8 mouse cellular contexts compared by ENCODE assay signal in the genomic region with DNA sequence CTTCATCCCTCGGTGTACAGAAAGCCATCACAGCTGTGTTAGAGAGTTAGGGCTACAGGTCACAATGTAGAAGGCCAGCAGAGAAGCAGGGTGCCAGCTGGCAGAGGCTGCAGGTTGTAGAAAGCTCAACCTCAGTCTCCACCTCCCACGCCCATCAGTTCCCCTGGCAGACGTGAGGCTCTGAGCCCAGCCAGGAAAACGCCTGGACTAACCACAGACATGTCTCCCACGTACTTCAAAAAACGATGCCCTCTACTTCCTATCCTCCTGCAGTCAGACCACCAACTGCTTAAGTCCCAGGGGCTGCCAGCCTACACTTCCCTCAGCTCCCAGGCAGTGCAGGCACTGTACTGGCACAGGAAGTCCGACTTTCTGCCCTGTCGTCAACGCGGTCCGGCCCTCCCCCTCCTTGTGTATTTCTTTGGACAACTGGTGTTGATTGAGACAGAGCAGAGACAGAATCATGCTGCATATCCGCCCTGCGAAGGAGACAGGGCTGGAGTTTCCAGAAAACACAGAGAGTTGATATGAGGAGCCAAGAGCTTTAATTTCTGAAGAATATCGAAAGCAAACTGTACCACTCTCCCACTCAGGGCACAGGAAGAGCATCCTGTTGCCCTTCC. TPM values are rescaled to one million over a fixed set of nuclear protein-coding genes. Genes with fewer than 3 reads are reported as not detected.
DNase-seq lines count a peak whose midpoint lies in the region; ATAC-seq and TF ChIP-seq lines count a peak whose summit lies in the region.

No protein-coding gene starts in this region.

- no peak overlapping the region for H3K9ac ChIP-seq in intestine, embryonic 16.5 days (ENCODE audit: low read depth, low read length)
- no peak overlapping the region for H3K9ac ChIP-seq in hindbrain, postnatal 0 days (replicated peaks; ENCODE audit: low read length)

- H3K4me3 ChIP-seq in intestine, embryonic 16.5 days (ENCODE audit: low read length): no peak overlapping the region
- H3K4me3 ChIP-seq in hindbrain, postnatal 0 days (ENCODE audit: low read length): no peak overlapping the region

- 63% methylated on average over 14 of the region's 14 CpGs for WGBS in intestine, embryonic 16.5 days
- WGBS in hindbrain, postnatal 0 days: 68% methylated on average over 14 of the region's 14 CpGs

- H3K27ac ChIP-seq in intestine, embryonic 16.5 days (ENCODE audit: low read length): peak overlapping the region; percentile 27; the same call in 1 of the 2 replicates
- H3K27ac ChIP-seq in hindbrain, postnatal 0 days: no peak overlapping the region

- H3K9me3 ChIP-seq in intestine, embryonic 16.5 days (ENCODE audit: control insufficient read depth, low read length): no peaks in the 10 kb centered on the region
- H3K9me3 ChIP-seq in hindbrain, postnatal 0 days (ENCODE audit: low read length): no peaks in the 10 kb centered on the region

- H3K27me3 ChIP-seq in intestine, embryonic 16.5 days (replicated peaks; ENCODE audit: control insufficient read depth, insufficient read depth, low read length): no peaks in the 10 kb centered on the region
- no peaks in the 10 kb centered on the region for H3K27me3 ChIP-seq in hindbrain, postnatal 0 days (ENCODE audit: insufficient read depth, low read length)

- H3K4me2 ChIP-seq in intestine, embryonic 16.5 days (ENCODE audit: low read depth, low read length): no peak overlapping the region
- no peak overlapping the region for H3K4me2 ChIP-seq in hindbrain, postnatal 0 days (ENCODE audit: low read depth, low read length)

- no peak for ATAC-seq in intestine, embryonic 16.5 days
- ATAC-seq in hindbrain, postnatal 0 days: no peak

- peaks cover 4% of the 10 kb centered on the region; the same call in 1 of the 2 replicates for H3K4me1 ChIP-seq in intestine, embryonic 16.5 days (ENCODE audit: control insufficient read depth, insufficient read depth, low read length)
- no peaks in the 10 kb centered on the region for H3K4me1 ChIP-seq in hindbrain, postnatal 0 days (ENCODE audit: insufficient read depth, low read length)

- H3K36me3 ChIP-seq in intestine, embryonic 16.5 days (ENCODE audit: control insufficient read depth, insufficient read depth, low read length): peaks cover 15% of the 10 kb centered on the region
- H3K36me3 ChIP-seq in hindbrain, postnatal 0 days (ENCODE audit: insufficient read depth, low read length): peaks cover 38% of the 10 kb centered on the region

- TF ChIP-seq CTCF in hindbrain, postnatal 0 days (IDR thresholded peaks at IDR 0.05; ENCODE audit: low read depth): no peak

- peak; percentile 79 to 91 for DNase-seq in adrenal gland, adult (ENCODE audit: inconsistent age in 2 of 2, low spot score in 1 of 2)
- DNase-seq in adrenal gland, postnatal 4 days (ENCODE audit: low spot score in 2 of 2): no peak
- peak; percentile 81 for DNase-seq in adrenal gland, adult 8-10 months
- DNase-seq in gastrocnemius, postnatal 10 days: peak; percentile 69
- DNase-seq in lung, postnatal 4 days: peak; percentile 77 to 93
- DNase-seq in hindbrain, postnatal 0 days (ENCODE audit: low spot score): no peak
- DNase-seq in left cerebral cortex, adult 8-10 months (ENCODE audit: low spot score in 2 of 2): no peak

RNA-seq across cellular contexts. Expression of gene Tnnc1, which starts 13.1 kb away (rescaled TPM):
- 10 to 100 TPM in 1 of 2 experiments, 1 to 10 TPM in 1; 5.0 to 13.9 TPM for total RNA-seq in adrenal gland, postnatal 4 days (2021)
- 1 to 10 TPM; 1.1 to 3.3 (median 1.9) TPM for total RNA-seq in adrenal gland, adult 8-10 months (2022)
- total RNA-seq in gastrocnemius, postnatal 10 days (2021): 100 to 1,000 TPM; 197 to 292 TPM
- 3.5 and 3.7 TPM in 2 replicates for polyA plus RNA-seq in intestine, embryonic 16.5 days (2015; fragmentation: Nextera tagmentation; extraction: Ambion mirVana)
- 0.68 and 1.6 TPM in 2 replicates for total RNA-seq in hindbrain, postnatal 0 days (2014; rRNA removed)
- polyA plus RNA-seq in hindbrain, postnatal 0 days (2015; fragmentation: Nextera tagmentation; extraction: Ambion mirVana): 2.9 and 3.0 TPM in 2 replicates
- total RNA-seq in left cerebral cortex, adult 8-10 months (2022): 10 to 100 TPM; 19.5 to 22.6 (median 19.7) TPM

RNA-seq across cellular contexts. Expression of gene Nisch, which starts 21.7 kb away (rescaled TPM):
- 100 to 1,000 TPM; 496 to 522 TPM for total RNA-seq in adrenal gland, postnatal 4 days (2021)
- total RNA-seq in adrenal gland, adult 8-10 months (2022): 100 to 1,000 TPM; 331 to 526 (median 414) TPM
- 100 to 1,000 TPM; 133 to 183 TPM for total RNA-seq in gastrocnemius, postnatal 10 days (2021)
- polyA plus RNA-seq in intestine, embryonic 16.5 days (2015; fragmentation: Nextera tagmentation; extraction: Ambion mirVana): 217 and 228 TPM in 2 replicates
- 281 and 419 TPM in 2 replicates for total RNA-seq in hindbrain, postnatal 0 days (2014; rRNA removed)
- polyA plus RNA-seq in hindbrain, postnatal 0 days (2015; fragmentation: Nextera tagmentation; extraction: Ambion mirVana): 234 and 243 TPM in 2 replicates
- total RNA-seq in left cerebral cortex, adult 8-10 months (2022): 100 to 1,000 TPM; 363 to 424 (median 392) TPM

RNA-seq across cellular contexts. Expression of gene Sema3g, which starts 22.7 kb away (rescaled TPM):
- total RNA-seq in adrenal gland, postnatal 4 days (2021): 10 to 100 TPM; 12.6 to 20.0 TPM
- 10 to 100 TPM in 3 of 4 experiments, 1 to 10 TPM in 1; 8.8 to 12.4 (median 10.8) TPM for total RNA-seq in adrenal gland, adult 8-10 months (2022)
- 1 to 10 TPM; 7.5 to 8.7 TPM for total RNA-seq in gastrocnemius, postnatal 10 days (2021)
- 0.51 and 0.67 TPM in 2 replicates for polyA plus RNA-seq in intestine, embryonic 16.5 days (2015; fragmentation: Nextera tagmentation; extraction: Ambion mirVana)
- 2.9 and 4.9 TPM in 2 replicates for total RNA-seq in hindbrain, postnatal 0 days (2014; rRNA removed)
- 0.33 and 0.38 TPM in 2 replicates for polyA plus RNA-seq in hindbrain, postnatal 0 days (2015; fragmentation: Nextera tagmentation; extraction: Ambion mirVana)
- 1 to 10 TPM; 5.0 to 6.0 (median 5.7) TPM for total RNA-seq in left cerebral cortex, adult 8-10 months (2022)

RNA-seq across cellular contexts. Expression of gene Stab1, which starts 26.6 kb away (rescaled TPM):
- 100 to 1,000 TPM in 1 of 2 experiments, 10 to 100 TPM in 1; 94.1 to 101 TPM for total RNA-seq in adrenal gland, postnatal 4 days (2021)
- 100 to 1,000 TPM in 2 of 4 experiments, 10 to 100 TPM in 2; 75.8 to 142 (median 116) TPM for total RNA-seq in adrenal gland, adult 8-10 months (2022)
- 10 to 100 TPM; 45.3 to 54.3 TPM for total RNA-seq in gastrocnemius, postnatal 10 days (2021)
- polyA plus RNA-seq in intestine, embryonic 16.5 days (2015; fragmentation: Nextera tagmentation; extraction: Ambion mirVana): 19.0 and 24.5 TPM in 2 replicates
- total RNA-seq in hindbrain, postnatal 0 days (2014; rRNA removed): 31.2 and 35.4 TPM in 2 replicates
- 10.5 and 11.5 TPM in 2 replicates for polyA plus RNA-seq in hindbrain, postnatal 0 days (2015; fragmentation: Nextera tagmentation; extraction: Ambion mirVana)
- 10 to 100 TPM; 18.7 to 28.1 (median 22.2) TPM for total RNA-seq in left cerebral cortex, adult 8-10 months (2022)

RNA-seq across cellular contexts. Expression of gene Phf7, which starts 56.1 kb away (rescaled TPM):
- total RNA-seq in adrenal gland, postnatal 4 days (2021): 10 to 100 TPM; 12.4 to 12.6 TPM
- 1 to 10 TPM; 7.1 to 8.5 (median 8.2) TPM for total RNA-seq in adrenal gland, adult 8-10 months (2022)
- 1 to 10 TPM; 6.2 to 6.7 TPM for total RNA-seq in gastrocnemius, postnatal 10 days (2021)
- polyA plus RNA-seq in intestine, embryonic 16.5 days (2015; fragmentation: Nextera tagmentation; extraction: Ambion mirVana): 10.5 and 10.8 TPM in 2 replicates
- 4.1 and 5.3 TPM in 2 replicates for total RNA-seq in hindbrain, postnatal 0 days (2014; rRNA removed)
- 8.8 and 11.0 TPM in 2 replicates for polyA plus RNA-seq in hindbrain, postnatal 0 days (2015; fragmentation: Nextera tagmentation; extraction: Ambion mirVana)
- 1 to 10 TPM; 5.1 to 6.3 (median 5.7) TPM for total RNA-seq in left cerebral cortex, adult 8-10 months (2022)

Comparison
In these comparisons a context has a peak if more than half of its experiments do, and no peak if none do; other contexts are left out.
1. DNase-seq: peak in adrenal gland, adult (2 of 2), adrenal gland, adult 8-10 months (single experiment), gastrocnemius, postnatal 10 days (single experiment) and lung, postnatal 4 days (2 of 2); none in adrenal gland, postnatal 4 days (0 of 2), hindbrain, postnatal 0 days (single experiment) and left cerebral cortex, adult 8-10 months (0 of 2).
2. RNA of gene Tnnc1, which starts 13.1 kb away (total RNA-seq): 197 to 292 TPM in gastrocnemius, postnatal 10 days; 19.5 to 22.6 TPM in left cerebral cortex, adult 8-10 months, 5.0 to 13.9 TPM in adrenal gland, postnatal 4 days, 1.1 to 3.3 TPM in adrenal gland, adult 8-10 months and 0.68 to 1.6 TPM in hindbrain, postnatal 0 days; every median in the first group is over 4 times any median in the second.